Mouse (Mus musculus) lung, adult 2 months (tissue): ENCODE measurements around the gene Coq8b. TPM values are rescaled to one million over a fixed set of nuclear protein-coding genes. Genes with fewer than 3 reads are reported as not detected.
"Not testable (repeated sequence)": the region's sequence is repeated elsewhere in the genome, so short reads cannot be mapped to it uniquely, and the experiment has no call there.

Source experiments
- DNase-seq: peaks from one replicate; pipeline ENCODE4 v3.0.0; 2022
- H3K4me1 ChIP-seq: fragments of 200-500 bp; 2 replicates; pipeline ENCODE4 v1.6.1; 2011; ENCODE audit warnings: low read length; ENCODE audit not compliant: control insufficient read depth, insufficient read depth
- H3K4me3 ChIP-seq: fragments of 200-500 bp; replicated peaks from 2 replicates; pipeline ENCODE3; 2011; ENCODE audit warnings: low read depth, mild to moderate bottlenecking, control low read depth, low read length; ENCODE audit errors: extremely low read depth
- CTCF ChIP-seq: fragments of 200-500 bp; IDR thresholded peaks from 2 replicates; pipeline ENCODE4 v1.5.1; 2011; ENCODE audit warnings: mild to moderate bottlenecking, low read length, control low read depth; ENCODE audit not compliant: insufficient read depth
- POLR2A ChIP-seq: fragments of 200-500 bp; IDR thresholded peaks from 2 replicates; pipeline ENCODE4 v1.6.1; 2011; ENCODE audit warnings: low read depth, mild to moderate bottlenecking, control low read depth, low read length, borderline replicate concordance; ENCODE audit errors: extremely low read depth
- WGBS: fragments of 180-500 bp; shearing (Covaris S2); methylation state at CpG from one replicate; pipeline ENCODE4 v1.1.7; 2018; 5-methylcytosine and 5-hydroxymethylcytosine counted together
- polyA plus RNA-seq: library from polyadenylated mRNA; depleted of rRNA; stranded (reverse); fragments of >200 nt; gene quantifications from 2 replicates; pipeline ENCODE4 v1.2.3, GENCODE M21; 2012

Coq8b gene
- polyA plus RNA-seq, 1 experiment = 68.6 TPM

DNA sequence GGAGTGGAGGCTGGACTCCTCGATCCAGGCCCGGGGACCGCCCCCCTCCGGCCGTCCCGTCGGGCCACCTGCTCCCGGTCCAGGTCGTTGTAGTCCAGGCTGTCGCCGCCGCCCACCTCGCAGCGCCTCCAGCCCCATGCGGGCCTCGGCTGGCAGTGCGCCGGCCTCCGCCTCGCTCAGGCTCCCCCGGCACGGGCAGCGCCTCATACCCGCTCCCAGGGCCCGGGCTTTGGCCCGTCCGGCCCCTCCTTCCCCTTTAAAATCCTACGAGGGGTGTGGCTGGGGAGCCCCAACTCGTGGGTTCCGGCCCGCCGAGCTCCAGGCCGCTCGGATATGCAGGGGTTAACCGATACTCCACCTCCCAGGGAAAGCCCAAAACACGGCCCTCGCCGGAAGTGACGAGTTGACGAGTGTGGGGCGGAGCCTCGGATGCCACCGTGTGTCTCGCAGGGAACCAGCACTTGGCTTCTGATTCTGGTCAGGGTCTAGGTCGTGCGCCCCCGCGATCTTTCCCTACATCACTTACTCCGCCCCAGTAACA lies 4.5 kb upstream of the Coq8b start, which contains the start of gene Itpkc:
Gene Itpkc (minus strand): TSS at position 381 of the 541 bp plus-strand sequence.
- DNase-seq = peak; percentile 92
- H3K4me1 ChIP-seq = peaks cover 20% of the 10 kb centered on the region
- peak within 1 kb of the TSS; percentile 77 for H3K4me3 ChIP-seq
- 1% methylated on average over 48 of the region's 49 CpGs for WGBS
- TF ChIP-seq CTCF (no peak), POLR2A (peak; percentile 98)

DNA sequence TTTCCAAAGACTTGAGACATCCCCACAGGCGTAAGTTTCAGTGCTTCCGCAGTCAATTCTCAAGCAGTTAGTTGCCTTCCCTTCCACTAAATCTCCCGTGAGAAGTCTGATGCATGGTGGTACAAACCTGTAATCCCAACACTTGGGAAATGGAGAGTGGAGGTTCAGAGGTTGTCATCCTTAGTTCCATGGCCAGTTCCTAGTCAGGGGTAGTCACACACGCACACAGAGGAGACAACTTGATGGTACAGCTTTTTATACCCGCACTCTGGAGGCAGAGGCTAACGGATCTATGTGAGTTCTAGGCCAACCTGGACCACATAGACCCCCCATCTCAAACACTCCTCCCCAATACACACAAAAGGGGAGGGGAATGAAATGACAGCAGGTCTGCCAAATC lies 4.0 kb upstream of the Coq8b start:
- H3K4me1 ChIP-seq = peaks cover 25% of the 10 kb centered on the region
- DNase-seq = no peak
- TF ChIP-seq CTCF (no peak), POLR2A (no peak)
- 14% methylated on average over 6 of the region's 6 CpGs for WGBS
- H3K4me3 ChIP-seq = peak overlapping the region; percentile 77

DNA sequence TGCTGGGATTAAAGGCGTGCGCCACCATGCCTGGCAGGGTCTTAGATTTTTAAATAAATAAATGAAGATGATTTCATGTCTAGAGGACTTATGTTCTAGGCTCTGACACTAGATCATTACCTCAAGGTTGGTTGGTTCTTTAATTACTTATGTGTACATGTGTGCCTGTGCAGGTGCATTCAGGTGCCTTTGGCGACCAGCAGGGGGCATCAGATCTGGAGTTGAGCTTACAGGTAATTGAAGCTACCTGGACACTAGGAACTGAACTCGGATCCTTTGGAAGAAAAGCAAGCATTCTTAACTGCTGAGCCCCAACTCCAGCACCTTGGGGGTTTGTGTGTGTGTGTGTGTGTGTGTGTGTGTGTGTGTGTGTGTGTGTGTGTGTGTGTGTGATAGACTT lies 2.0 kb upstream of the Coq8b start:
- H3K4me1 ChIP-seq = peaks cover 16% of the 10 kb centered on the region
- TF ChIP-seq POLR2A (no peak), CTCF (peak; percentile 35)
- WGBS = 74% methylated on average over 4 of the region's 4 CpGs
- no peak overlapping the region for H3K4me3 ChIP-seq
- no peak for DNase-seq

DNA sequence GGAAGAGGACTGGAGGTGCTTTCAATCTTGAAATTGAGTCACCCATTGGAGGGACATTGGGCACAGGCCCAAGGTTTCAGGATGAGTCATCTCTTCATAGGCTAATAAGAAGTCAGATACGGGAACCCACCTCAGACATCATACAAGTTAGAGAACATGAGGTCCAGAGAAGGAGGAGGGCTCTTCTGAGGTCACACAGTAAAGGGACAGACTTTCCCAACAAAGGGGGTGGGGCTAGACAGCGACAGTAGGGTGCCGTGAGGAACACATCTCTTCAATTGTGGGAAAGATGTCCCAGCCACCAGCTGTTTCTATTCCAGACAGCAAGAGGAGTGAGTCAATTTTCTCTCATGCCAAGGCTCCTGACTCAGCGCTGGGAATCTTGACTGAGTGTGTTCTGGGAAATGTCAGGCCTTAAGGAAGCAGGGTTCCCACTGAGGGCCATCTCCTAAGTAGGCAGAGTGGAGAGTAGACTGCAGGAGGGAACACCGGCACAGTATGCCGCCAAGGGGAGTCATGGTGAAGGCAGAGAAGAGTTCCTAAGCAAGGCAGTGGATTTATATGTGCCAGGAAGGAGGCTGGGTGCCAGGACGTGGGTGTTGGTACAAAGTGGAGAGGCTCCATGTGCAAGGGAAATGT lies 1.0 kb upstream of the Coq8b start:
- TF ChIP-seq CTCF (no peak), POLR2A (no peak)
- H3K4me1 ChIP-seq = peaks cover 16% of the 10 kb centered on the region
- no peak overlapping the region for H3K4me3 ChIP-seq
- no peak for DNase-seq
- WGBS = 52% methylated on average over 7 of the region's 7 CpGs

DNA sequence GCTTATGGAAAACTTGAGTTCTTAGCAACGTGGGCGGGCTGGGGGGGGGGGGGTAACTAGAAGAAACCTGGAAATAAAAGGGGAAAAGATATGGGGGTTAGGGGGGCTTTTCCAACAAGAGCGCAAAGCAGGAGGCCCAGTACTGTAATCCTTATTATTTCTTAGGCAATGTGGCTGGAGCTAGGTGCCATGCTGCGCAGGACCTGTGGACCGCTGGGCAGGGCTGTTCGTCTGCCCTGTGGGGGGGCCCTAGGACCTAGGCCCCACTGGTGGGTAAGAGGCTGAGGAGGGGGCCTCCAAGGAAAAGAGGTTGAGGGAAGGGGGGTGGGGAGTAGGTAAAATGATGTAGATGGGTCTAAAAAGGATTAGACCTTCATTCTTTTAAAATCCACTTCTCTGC lies 477 bp downstream of the Coq8b start:
- peaks cover 12% of the 10 kb centered on the region for H3K4me1 ChIP-seq
- no peak for DNase-seq
- 3% methylated on average over 6 of the region's 6 CpGs for WGBS
- TF ChIP-seq CTCF (no peak), POLR2A (no peak)
- peak overlapping the region; percentile 100 for H3K4me3 ChIP-seq

DNA sequence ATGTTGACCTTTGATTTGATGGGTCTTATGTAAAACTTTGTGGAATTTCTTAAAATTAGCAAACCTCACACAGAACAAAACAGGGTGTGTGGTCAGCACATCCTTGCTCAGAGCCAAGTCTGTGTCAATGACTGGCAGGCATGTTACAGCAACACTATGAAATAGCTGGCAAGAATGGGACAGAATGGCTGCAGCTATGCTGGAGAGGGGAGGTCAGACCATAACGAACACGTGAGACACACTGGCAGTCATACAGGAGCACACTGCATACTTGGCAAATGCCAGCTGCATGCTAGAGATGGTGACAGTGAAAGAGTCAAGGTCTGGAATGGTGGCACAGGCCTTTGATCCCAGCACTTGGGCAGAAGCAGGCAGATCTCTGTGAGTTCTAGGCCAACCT lies 2.9 kb downstream of the Coq8b start:
- TF ChIP-seq CTCF = no peak
- TF ChIP-seq POLR2A = no peak
- Histone ChIP-seq H3K4me3 (no peak overlapping the region), H3K4me1 (peaks cover 9% of the 10 kb centered on the region)
- DNase-seq = no peak
- WGBS = 72% methylated on average over 2 of the region's 2 CpGs

DNA sequence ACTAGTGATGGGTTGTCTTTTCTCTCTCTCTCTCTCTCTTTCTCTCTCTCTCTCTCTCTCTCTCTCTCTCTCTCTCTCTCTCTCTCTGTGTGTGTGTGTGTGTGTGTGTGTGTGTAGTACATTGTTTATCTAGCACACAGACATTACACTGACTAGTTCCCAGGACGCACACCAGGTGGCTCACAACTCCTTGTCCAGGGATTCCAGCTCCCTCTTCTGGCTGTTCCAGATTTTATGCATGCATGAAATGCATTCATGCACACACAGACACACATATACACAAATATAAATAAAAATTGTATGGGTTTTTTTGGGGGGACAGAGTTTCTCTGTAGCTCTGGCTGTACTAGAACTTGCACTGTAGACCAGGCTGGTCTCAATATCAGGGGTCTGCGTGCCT lies 4.7 kb downstream of the Coq8b start:
- peaks cover 7% of the 10 kb centered on the region for H3K4me1 ChIP-seq
- WGBS = 74% methylated on average over 2 of the region's 2 CpGs
- H3K4me3 ChIP-seq = no peak overlapping the region
- TF ChIP-seq CTCF (no peak), POLR2A (no peak)
- no peak for DNase-seq

DNA sequence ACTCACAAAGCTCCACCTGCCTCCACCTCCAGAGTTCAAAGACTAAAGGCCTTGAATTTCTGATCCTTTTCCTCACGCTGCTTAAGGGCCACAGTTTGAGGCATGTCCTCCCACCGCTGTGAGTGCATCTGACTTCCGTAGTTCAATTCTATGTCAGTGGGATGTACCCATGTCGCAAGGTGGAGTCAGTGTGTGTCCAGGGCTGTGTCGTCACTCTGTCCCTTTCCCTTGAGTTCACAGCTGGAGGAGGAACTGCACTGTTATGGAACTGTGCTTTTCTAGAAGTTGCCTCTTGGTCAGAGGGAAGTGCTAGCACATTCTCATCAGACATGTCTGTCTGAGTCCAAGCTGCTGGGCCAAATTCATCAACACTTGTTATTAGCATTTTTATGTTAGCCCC lies 5.7 kb downstream of the Coq8b start:
- TF ChIP-seq POLR2A = no peak
- no peak for TF ChIP-seq CTCF
- no peak for DNase-seq
- 90% methylated on average over 5 of the region's 5 CpGs for WGBS
- Histone ChIP-seq H3K4me3 (no peak overlapping the region), H3K4me1 (peaks cover 3% of the 10 kb centered on the region)

DNA sequence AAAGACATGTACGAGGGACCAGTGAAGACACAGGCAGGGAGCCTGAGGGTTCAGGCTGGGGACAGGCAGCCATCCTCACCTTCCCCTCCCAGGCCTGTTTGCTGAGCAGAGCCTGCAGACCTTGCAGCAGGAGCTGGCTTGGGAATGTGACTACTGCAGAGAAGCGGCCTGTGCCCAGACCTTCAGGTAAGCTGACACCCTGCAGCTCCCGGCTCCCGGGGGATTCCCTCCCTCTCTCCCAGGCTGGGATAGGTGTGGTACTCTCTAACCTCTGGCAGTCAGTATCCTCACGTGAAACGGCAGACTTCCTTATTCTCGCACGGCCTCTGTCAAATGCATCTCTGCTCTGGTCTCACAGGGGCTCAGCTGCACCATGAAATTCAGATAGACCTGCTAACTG lies 10.4 kb downstream of the Coq8b start:
- TF ChIP-seq CTCF (no peak), POLR2A (no peak)
- WGBS = 62% methylated on average over 8 of the region's 8 CpGs
- Histone ChIP-seq H3K4me1 (no peaks in the 10 kb centered on the region), H3K4me3 (no peak overlapping the region)
- no peak for DNase-seq

DNA sequence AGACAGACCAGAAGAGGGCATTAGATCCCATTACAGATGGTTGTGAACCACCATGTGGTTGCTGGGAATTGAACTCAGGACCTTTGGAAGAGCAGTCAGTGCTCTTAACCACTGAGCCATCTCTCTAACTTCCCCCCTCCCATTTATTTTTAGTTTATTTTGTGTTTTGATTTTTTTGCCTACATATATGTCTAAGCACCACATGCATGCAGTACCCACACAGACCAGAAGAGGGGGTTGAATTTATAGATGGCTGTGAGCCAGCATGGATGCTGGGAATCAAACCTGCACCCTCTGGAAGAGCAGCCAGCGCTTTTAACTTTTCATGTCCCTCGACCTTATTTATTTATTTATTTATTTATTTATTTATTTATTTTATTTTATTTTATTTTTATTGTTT lies 11.3 kb downstream of the Coq8b start:
- not testable (repeated sequence) for H3K4me1 ChIP-seq, H3K4me3 ChIP-seq, DNase-seq
- WGBS = 88% methylated on average over 2 of the region's 2 CpGs
- peak; percentile 40 for TF ChIP-seq CTCF

DNA sequence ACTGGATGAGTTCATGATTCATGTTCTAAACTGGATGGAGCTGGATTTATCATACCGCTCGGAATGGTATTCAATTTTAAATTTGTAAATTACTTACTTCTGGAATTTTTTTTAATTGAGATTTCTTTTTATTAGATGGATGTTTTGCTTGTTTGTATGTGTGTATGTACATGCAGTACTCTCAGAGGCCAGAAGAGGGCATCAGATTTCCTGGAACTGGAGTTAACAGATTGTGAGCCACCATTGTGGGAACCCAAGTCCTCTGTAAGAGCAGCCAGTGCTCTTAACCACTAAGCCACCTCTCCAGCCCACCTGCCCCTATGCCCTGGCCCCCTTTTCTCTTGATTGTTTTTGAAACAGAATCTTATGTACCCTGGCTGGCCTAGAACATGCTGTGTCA lies 16.3 kb downstream of the Coq8b start:
- TF ChIP-seq CTCF (no peak), POLR2A (no peak)
- Histone ChIP-seq H3K4me1 (no peaks in the 10 kb centered on the region), H3K4me3 (no peak overlapping the region)
- DNase-seq = no peak
- WGBS = 97% methylated on average over 2 of the region's 2 CpGs
